Mouse (Mus musculus): ENCODE measurements around the gene Fam187a. TPM values are rescaled to one million over a fixed set of nuclear protein-coding genes. Genes with fewer than 3 reads are reported as not detected.

Fam187a gene
- polyA plus RNA-seq, 1 experiment, result not detected

- peak within 1 kb of the TSS; percentile 93 for H3K27ac ChIP-seq (replicated peaks; ENCODE audit: low read depth, low read length)
- 0 out of 2 replicates have a peak, but pooled peaks cover 2% of the 10 kb centered on the region for H3K4me1 ChIP-seq (ENCODE audit: control insufficient read depth, insufficient read depth, insufficient read length, low read length)
- H3K4me3 ChIP-seq (ENCODE audit: insufficient read depth, low read depth, low read length), result peak within 1 kb of the TSS; percentile 76
Observed at GRCm38 (mm10) chr11:102880585-102881313, 4.2 kb upstream of the Fam187a start, which contains the start of the genes Eftud2 and Ccdc103. TSS of gene Eftud2 (minus strand) at chr11:102880985. TSS of gene Ccdc103 (plus strand) at chr11:102881204.

GRCm38 (mm10) chr11:102881314-102882198 is 3.4 kb upstream of the Fam187a start:
- 0 out of 2 replicates have a peak, but pooled peaks cover 2% of the 10 kb centered on the region for H3K4me1 ChIP-seq (ENCODE audit: control insufficient read depth, insufficient read depth, insufficient read length, low read length)
- H3K27ac ChIP-seq (replicated peaks; ENCODE audit: low read depth, low read length), result no peak overlapping the region
- peak overlapping the region; percentile 76 for H3K4me3 ChIP-seq (ENCODE audit: insufficient read depth, low read depth, low read length)

- no peak overlapping the region for H3K4me3 ChIP-seq (ENCODE audit: insufficient read depth, low read depth, low read length)
- no peak overlapping the region for H3K27ac ChIP-seq (replicated peaks; ENCODE audit: low read depth, low read length)
- no peaks in the 10 kb centered on the region for H3K4me1 ChIP-seq (ENCODE audit: control insufficient read depth, insufficient read depth, insufficient read length, low read length)
Observed at GRCm38 (mm10) chr11:102887433-102887832, 2.5 kb downstream of the Fam187a start.

- Histone ChIP-seq H3K27ac (replicated peaks; ENCODE audit: low read depth, low read length) (no peak overlapping the region), H3K4me3 (ENCODE audit: insufficient read depth, low read depth, low read length) (no peak overlapping the region), H3K4me1 (ENCODE audit: control insufficient read depth, insufficient read depth, insufficient read length, low read length) (no peaks in the 10 kb centered on the region)
Observed at GRCm38 (mm10) chr11:102888135-102888534, 3.2 kb downstream of the Fam187a start.

- Histone ChIP-seq H3K4me1 (ENCODE audit: control insufficient read depth, insufficient read depth, insufficient read length, low read length) (no peaks in the 10 kb centered on the region), H3K27ac (replicated peaks; ENCODE audit: low read depth, low read length) (no peak overlapping the region), H3K4me3 (ENCODE audit: insufficient read depth, low read depth, low read length) (no peak overlapping the region)
Observed at GRCm38 (mm10) chr11:102890096-102890495, 5.1 kb downstream of the Fam187a start.

GRCm38 (mm10) chr11:102893015-102893651 is 8.2 kb downstream of the Fam187a start:
- H3K4me3 ChIP-seq (ENCODE audit: insufficient read depth, low read depth, low read length), result peak overlapping the region; percentile 39
- no peak overlapping the region for H3K27ac ChIP-seq (replicated peaks; ENCODE audit: low read depth, low read length)
- H3K4me1 ChIP-seq (ENCODE audit: control insufficient read depth, insufficient read depth, insufficient read length, low read length), result no peaks in the 10 kb centered on the region

GRCm38 (mm10) chr11:102894716-102895115 is 9.7 kb downstream of the Fam187a start:
- no peak overlapping the region for H3K4me3 ChIP-seq (ENCODE audit: insufficient read depth, low read depth, low read length)
- no peaks in the 10 kb centered on the region for H3K4me1 ChIP-seq (ENCODE audit: control insufficient read depth, insufficient read depth, insufficient read length, low read length)
- no peak overlapping the region for H3K27ac ChIP-seq (replicated peaks; ENCODE audit: low read depth, low read length)

GRCm38 (mm10) chr11:102895779-102896178 is 10.8 kb downstream of the Fam187a start:
- Histone ChIP-seq H3K4me1 (ENCODE audit: control insufficient read depth, insufficient read depth, insufficient read length, low read length) (no peaks in the 10 kb centered on the region), H3K27ac (replicated peaks; ENCODE audit: low read depth, low read length) (no peak overlapping the region), H3K4me3 (ENCODE audit: insufficient read depth, low read depth, low read length) (no peak overlapping the region)

GRCm38 (mm10) chr11:102896641-102897040 is 11.7 kb downstream of the Fam187a start:
- no peak overlapping the region for H3K27ac ChIP-seq (replicated peaks; ENCODE audit: low read depth, low read length)
- H3K4me1 ChIP-seq (ENCODE audit: control insufficient read depth, insufficient read depth, insufficient read length, low read length), result no peaks in the 10 kb centered on the region
- no peak overlapping the region for H3K4me3 ChIP-seq (ENCODE audit: insufficient read depth, low read depth, low read length)

GRCm38 (mm10) chr11:102898408-102898807 is 13.4 kb downstream of the Fam187a start:
- no peak overlapping the region for H3K4me3 ChIP-seq (ENCODE audit: insufficient read depth, low read depth, low read length)
- H3K4me1 ChIP-seq (ENCODE audit: control insufficient read depth, insufficient read depth, insufficient read length, low read length), result no peaks in the 10 kb centered on the region

GRCm38 (mm10) chr11:102900763-102901162 is 15.8 kb downstream of the Fam187a start, which contains the start of gene Gfap:
TSS of gene Gfap (minus strand) at chr11:102900912.
- H3K27ac ChIP-seq (replicated peaks; ENCODE audit: low read depth, low read length), result no peak within 1 kb of the TSS
- no peak within 1 kb of the TSS for H3K4me3 ChIP-seq (ENCODE audit: insufficient read depth, low read depth, low read length)
- H3K4me1 ChIP-seq (ENCODE audit: control insufficient read depth, insufficient read depth, insufficient read length, low read length), result no peaks in the 10 kb centered on the region

More at GRCm38 (mm10) chr11:102898408-102898807, 13.4 kb downstream of the Fam187a start:
- no peak overlapping the region for H3K27ac ChIP-seq (replicated peaks; ENCODE audit: low read depth, low read length)

- Histone ChIP-seq H3K27ac (replicated peaks; ENCODE audit: low read depth, low read length) (no peak overlapping the region), H3K4me3 (ENCODE audit: insufficient read depth, low read depth, low read length) (no peak overlapping the region)
Observed at GRCm38 (mm10) chr11:102901199-102901598, 16.2 kb downstream of the Fam187a start.

GRCm38 (mm10) chr11:102902107-102902506 is 17.1 kb downstream of the Fam187a start:
- no peaks in the 10 kb centered on the region for H3K4me1 ChIP-seq (ENCODE audit: control insufficient read depth, insufficient read depth, insufficient read length, low read length)
- H3K27ac ChIP-seq (replicated peaks; ENCODE audit: low read depth, low read length), result no peak overlapping the region

More at GRCm38 (mm10) chr11:102901199-102901598, 16.2 kb downstream of the Fam187a start:
- no peaks in the 10 kb centered on the region for H3K4me1 ChIP-seq (ENCODE audit: control insufficient read depth, insufficient read depth, insufficient read length, low read length)

GRCm38 (mm10) chr11:102903654-102904053 is 18.7 kb downstream of the Fam187a start:
- Histone ChIP-seq H3K4me3 (ENCODE audit: insufficient read depth, low read depth, low read length) (no peak overlapping the region), H3K4me1 (ENCODE audit: control insufficient read depth, insufficient read depth, insufficient read length, low read length) (no peaks in the 10 kb centered on the region), H3K27ac (replicated peaks; ENCODE audit: low read depth, low read length) (no peak overlapping the region)

More at GRCm38 (mm10) chr11:102902107-102902506, 17.1 kb downstream of the Fam187a start:
- H3K4me3 ChIP-seq (ENCODE audit: insufficient read depth, low read depth, low read length), result no peak overlapping the region

GRCm38 (mm10) chr11:102911376-102911775 is 26.4 kb downstream of the Fam187a start:
- H3K27ac ChIP-seq (replicated peaks; ENCODE audit: low read depth, low read length), result no peak overlapping the region
- no peaks in the 10 kb centered on the region for H3K4me1 ChIP-seq (ENCODE audit: control insufficient read depth, insufficient read depth, insufficient read length, low read length)
- H3K4me3 ChIP-seq (ENCODE audit: insufficient read depth, low read depth, low read length), result no peak overlapping the region
